Mouse (Mus musculus) urinary bladder, adult 2 months (tissue): ENCODE results near the gene Tgm2. TPM values are rescaled to one million over a fixed set of nuclear protein-coding genes. Genes with fewer than 3 reads are reported as not detected.
A peak's percentile ranks its signal among the peaks of the same experiment; 100 is the strongest.

Experiments
- DNase-seq: peaks from one replicate; pipeline ENCODE4 v3.0.0; 2022; ENCODE audit warnings: low spot score
- polyA plus RNA-seq: library from polyadenylated mRNA; depleted of rRNA; stranded (reverse); fragments of >200 nt; gene quantifications from 2 replicates; pipeline ENCODE4 v1.2.3, GENCODE M21; 2012; rRNA removed

Tgm2 gene
- polyA plus RNA-seq: 218 and 272 TPM in 2 replicates

- peak; percentile 97 for DNase-seq
Measured at GRCm38 (mm10) chr2:158146223-158146622, at the start of gene Tgm2. TSS of gene Tgm2 (minus strand) at chr2:158146436.

- DNase-seq: no peak
Measured at GRCm38 (mm10) chr2:158194945-158195640, 48.9 kb upstream of the Tgm2 start.

- no peak for DNase-seq
Measured at GRCm38 (mm10) chr2:158193611-158194336, 47.5 kb upstream of the Tgm2 start.

GRCm38 (mm10) chr2:158191098-158191497, 44.9 kb upstream of the Tgm2 start:
- DNase-seq: no peak

GRCm38 (mm10) chr2:158189451-158189850, 43.2 kb upstream of the Tgm2 start:
- no peak for DNase-seq

- DNase-seq: no peak
Measured at GRCm38 (mm10) chr2:158186206-158186871, 40.1 kb upstream of the Tgm2 start.

GRCm38 (mm10) chr2:158183266-158183665, 37.0 kb upstream of the Tgm2 start:
- no peak for DNase-seq

- no peak for DNase-seq
Measured at GRCm38 (mm10) chr2:158181932-158182331, 35.7 kb upstream of the Tgm2 start.

GRCm38 (mm10) chr2:158180797-158181196, 34.6 kb upstream of the Tgm2 start:
- DNase-seq: no peak

GRCm38 (mm10) chr2:158179370-158180111, 33.3 kb upstream of the Tgm2 start:
- DNase-seq: no peak

GRCm38 (mm10) chr2:158178696-158179369, 32.6 kb upstream of the Tgm2 start:
- no peak for DNase-seq

GRCm38 (mm10) chr2:158178139-158178538, 31.9 kb upstream of the Tgm2 start:
- no peak for DNase-seq

- DNase-seq: no peak
Measured at GRCm38 (mm10) chr2:158177574-158177973, 31.3 kb upstream of the Tgm2 start.

- DNase-seq: no peak
Measured at GRCm38 (mm10) chr2:158176763-158177162, 30.5 kb upstream of the Tgm2 start.

- no peak for DNase-seq
Measured at GRCm38 (mm10) chr2:158175433-158175832, 29.2 kb upstream of the Tgm2 start.

- DNase-seq: no peak
Measured at GRCm38 (mm10) chr2:158174958-158175357, 28.7 kb upstream of the Tgm2 start.

- DNase-seq: no peak
Measured at GRCm38 (mm10) chr2:158174438-158174837, 28.2 kb upstream of the Tgm2 start.

GRCm38 (mm10) chr2:158170394-158170793, 24.2 kb upstream of the Tgm2 start:
- no peak for DNase-seq

- no peak for DNase-seq
Measured at GRCm38 (mm10) chr2:158169771-158170170, 23.5 kb upstream of the Tgm2 start.

GRCm38 (mm10) chr2:158169351-158169750, 23.1 kb upstream of the Tgm2 start:
- DNase-seq: no peak

- DNase-seq: no peak
Measured at GRCm38 (mm10) chr2:158168741-158169211, 22.5 kb upstream of the Tgm2 start.
